Mouse (Mus musculus) embryonic facial prominence, embryonic 13.5 days (tissue): ENCODE measurements at regions not wholly inside any gene's neighbourhood (a gene's known extent, or its start where the extent isn't known, plus 50 kb on each side); places are given as distances from the start of the nearest gene placed in this dataset.

Source experiments
- ATAC-seq: fragments of 200-750 bp; cut with Nextera tagmentation; 2 replicates; pipeline ENCODE4 v1.8.0; 2017; ENCODE audit warnings: low read depth; ENCODE audit not compliant: insufficient number of reproducible peaks, insufficient read depth, low FRiP score, low TSS enrichment
- H3K27ac ChIP-seq: fragments of 300-500 bp; sonication (generic); 2 replicates; pipeline ENCODE4 v1.5.1; 2015; ENCODE audit warnings: moderate library complexity, mild to moderate bottlenecking, inconsistent platforms
- H3K27me3 ChIP-seq: fragments of 300-500 bp; sonication (generic); 2 replicates; pipeline ENCODE4 v1.6.1; 2015; ENCODE audit warnings: mild to moderate bottlenecking, inconsistent platforms
- H3K36me3 ChIP-seq: fragments of 300-500 bp; sonication (generic); 2 replicates; pipeline ENCODE4 v1.6.1; 2015; ENCODE audit warnings: mild to moderate bottlenecking, inconsistent platforms
- H3K4me1 ChIP-seq: fragments of 300-500 bp; sonication (generic); 2 replicates; pipeline ENCODE4 v1.6.1; 2015; ENCODE audit warnings: inconsistent platforms
- H3K4me2 ChIP-seq: fragments of 300-500 bp; sonication (generic); 2 replicates; pipeline ENCODE4 v1.6.1; 2015; ENCODE audit warnings: moderate library complexity, mild to moderate bottlenecking, inconsistent platforms
- H3K4me3 ChIP-seq: fragments of 300-500 bp; sonication (generic); 2 replicates; pipeline ENCODE4 v1.5.1; 2015; ENCODE audit warnings: mild to moderate bottlenecking, inconsistent platforms
- H3K9ac ChIP-seq: fragments of 300-500 bp; sonication (generic); 2 replicates; pipeline ENCODE4 v1.6.1; 2015; ENCODE audit warnings: mild to moderate bottlenecking, inconsistent platforms
- H3K9me3 ChIP-seq: fragments of 300-500 bp; sonication (generic); 2 replicates; pipeline ENCODE4 v1.6.1; 2016; ENCODE audit warnings: inconsistent platforms
- WGBS: fragments of 180-500 bp; shearing (Covaris S2); methylation state at CpG from one replicate; pipeline ENCODE4 v1.1.7; 2015; ENCODE audit warnings: mixed read lengths; 5-methylcytosine and 5-hydroxymethylcytosine counted together

- no peaks in the 10 kb centered on the region for H3K36me3 ChIP-seq
- 57% methylated on average over 2 of the region's 2 CpGs for WGBS
Observed at GRCm38 (mm10) chr8:56784441-56784840, 233.6 kb downstream of the Fbxo8 start.

GRCm38 (mm10) chr8:56789549-56790270 is 238.8 kb downstream of the Fbxo8 start:
- Histone ChIP-seq H3K4me1 (no peaks in the 10 kb centered on the region), H3K4me3 (no peak overlapping the region), H3K27me3 (no peaks in the 10 kb centered on the region), H3K9ac (no peak overlapping the region), H3K36me3 (no peaks in the 10 kb centered on the region), H3K9me3 (no peaks in the 10 kb centered on the region), H3K4me2 (no peak overlapping the region), H3K27ac (no peak overlapping the region)
- WGBS, result 87% methylated on average over 2 of the region's 2 CpGs
- ATAC-seq, result no peak

More at GRCm38 (mm10) chr8:56784441-56784840, 233.6 kb downstream of the Fbxo8 start:
- H3K27me3 ChIP-seq, result no peaks in the 10 kb centered on the region
- H3K4me1 ChIP-seq, result no peaks in the 10 kb centered on the region
- H3K9me3 ChIP-seq, result no peaks in the 10 kb centered on the region
- H3K9ac ChIP-seq, result no peak overlapping the region
- H3K4me2 ChIP-seq, result no peak overlapping the region
- H3K27ac ChIP-seq, result no peak overlapping the region
- no peak for ATAC-seq
- H3K4me3 ChIP-seq, result no peak overlapping the region

GRCm38 (mm10) chr8:56832651-56833050 is 281.8 kb downstream of the Fbxo8 start:
- H3K27ac ChIP-seq, result no peak overlapping the region
- no peak for ATAC-seq
- no peak overlapping the region for H3K4me2 ChIP-seq
- no peak overlapping the region for H3K9ac ChIP-seq
- 81% methylated on average over 5 of the region's 5 CpGs for WGBS
- H3K4me3 ChIP-seq, result no peak overlapping the region
- no peaks in the 10 kb centered on the region for H3K4me1 ChIP-seq
- H3K36me3 ChIP-seq, result no peaks in the 10 kb centered on the region
- H3K27me3 ChIP-seq, result no peaks in the 10 kb centered on the region
- H3K9me3 ChIP-seq, result no peaks in the 10 kb centered on the region

- no peaks in the 10 kb centered on the region for H3K36me3 ChIP-seq
- no peaks in the 10 kb centered on the region for H3K4me1 ChIP-seq
- H3K27ac ChIP-seq, result no peak overlapping the region
- WGBS, result 45% methylated on average over 4 of the region's 4 CpGs
- no peaks in the 10 kb centered on the region for H3K27me3 ChIP-seq
- ATAC-seq, result no peak
- no peak overlapping the region for H3K4me2 ChIP-seq
- no peak overlapping the region for H3K9ac ChIP-seq
- H3K4me3 ChIP-seq, result no peak overlapping the region
- no peaks in the 10 kb centered on the region for H3K9me3 ChIP-seq
Observed at GRCm38 (mm10) chr8:56833129-56833528, 282.2 kb downstream of the Fbxo8 start.

GRCm38 (mm10) chr8:56883449-56883848 is 332.6 kb downstream of the Fbxo8 start:
- H3K36me3 ChIP-seq, result no peaks in the 10 kb centered on the region
- 57% methylated on average over 8 of the region's 8 CpGs for WGBS

GRCm38 (mm10) chr8:56884195-56884594 is 333.3 kb downstream of the Fbxo8 start:
- 22% methylated on average over 1 of the region's 1 CpGs for WGBS
- Histone ChIP-seq H3K4me3 (no peak overlapping the region), H3K9ac (no peak overlapping the region), H3K36me3 (no peaks in the 10 kb centered on the region), H3K9me3 (no peaks in the 10 kb centered on the region), H3K27me3 (no peaks in the 10 kb centered on the region), H3K4me1 (no peaks in the 10 kb centered on the region), H3K27ac (no peak overlapping the region), H3K4me2 (no peak overlapping the region)
- no peak for ATAC-seq

More at GRCm38 (mm10) chr8:56883449-56883848, 332.6 kb downstream of the Fbxo8 start:
- no peaks in the 10 kb centered on the region for H3K9me3 ChIP-seq
- H3K27me3 ChIP-seq, result no peaks in the 10 kb centered on the region
- 0 out of 2 replicates have a peak overlapping the region, but pooled peaks have one; percentile 16 for H3K9ac ChIP-seq
- ATAC-seq, result no peak
- no peak overlapping the region for H3K4me2 ChIP-seq
- no peaks in the 10 kb centered on the region for H3K4me1 ChIP-seq
- H3K4me3 ChIP-seq, result no peak overlapping the region
- no peak overlapping the region for H3K27ac ChIP-seq

- Histone ChIP-seq H3K27ac (no peak overlapping the region), H3K9ac (no peak overlapping the region), H3K4me3 (no peak overlapping the region), H3K9me3 (no peaks in the 10 kb centered on the region), H3K27me3 (no peaks in the 10 kb centered on the region), H3K4me2 (no peak overlapping the region), H3K4me1 (no peaks in the 10 kb centered on the region), H3K36me3 (no peaks in the 10 kb centered on the region)
- no peak for ATAC-seq
- 42% methylated on average over 3 of the region's 3 CpGs for WGBS
Observed at GRCm38 (mm10) chr8:56893638-56894037, 342.7 kb downstream of the Fbxo8 start.

GRCm38 (mm10) chr8:56915362-56915761 is 364.5 kb downstream of the Fbxo8 start:
- no peak for ATAC-seq
- no peaks in the 10 kb centered on the region for H3K27me3 ChIP-seq
- no peaks in the 10 kb centered on the region for H3K9me3 ChIP-seq
- no peak overlapping the region for H3K4me2 ChIP-seq
- 87% methylated on average over 5 of the region's 5 CpGs for WGBS
- H3K36me3 ChIP-seq, result no peaks in the 10 kb centered on the region
- H3K9ac ChIP-seq, result no peak overlapping the region
- H3K4me1 ChIP-seq, result no peaks in the 10 kb centered on the region
- no peak overlapping the region for H3K4me3 ChIP-seq
- H3K27ac ChIP-seq, result no peak overlapping the region

- H3K27ac ChIP-seq, result no peak overlapping the region
- H3K27me3 ChIP-seq, result no peaks in the 10 kb centered on the region
- H3K4me3 ChIP-seq, result no peak overlapping the region
- no peaks in the 10 kb centered on the region for H3K9me3 ChIP-seq
- 50% methylated on average over 5 of the region's 5 CpGs for WGBS
- ATAC-seq, result no peak
- no peaks in the 10 kb centered on the region for H3K36me3 ChIP-seq
- no peak overlapping the region for H3K4me2 ChIP-seq
- H3K4me1 ChIP-seq, result no peaks in the 10 kb centered on the region
- H3K9ac ChIP-seq, result no peak overlapping the region
Observed at GRCm38 (mm10) chr8:56915989-56916388, 365.1 kb downstream of the Fbxo8 start.

GRCm38 (mm10) chr8:56924724-56925123 is 373.8 kb downstream of the Fbxo8 start:
- no peak overlapping the region for H3K27ac ChIP-seq
- no peak overlapping the region for H3K9ac ChIP-seq
- H3K4me1 ChIP-seq, result no peaks in the 10 kb centered on the region
- H3K4me2 ChIP-seq, result no peak overlapping the region
- H3K9me3 ChIP-seq, result no peaks in the 10 kb centered on the region
- H3K4me3 ChIP-seq, result no peak overlapping the region
- no peaks in the 10 kb centered on the region for H3K27me3 ChIP-seq
- no peak for ATAC-seq
- WGBS, result 21% methylated on average over 1 of the region's 1 CpGs
- H3K36me3 ChIP-seq, result no peaks in the 10 kb centered on the region

- Histone ChIP-seq H3K4me2 (no peak overlapping the region), H3K4me1 (no peaks in the 10 kb centered on the region), H3K27me3 (no peaks in the 10 kb centered on the region), H3K4me3 (no peak overlapping the region), H3K9ac (no peak overlapping the region), H3K9me3 (no peaks in the 10 kb centered on the region), H3K36me3 (no peaks in the 10 kb centered on the region), H3K27ac (no peak overlapping the region)
- ATAC-seq, result no peak
- 84% methylated on average over 1 of the region's 1 CpGs for WGBS
Observed at GRCm38 (mm10) chr8:56927166-56927565, 376.3 kb downstream of the Fbxo8 start.

- Histone ChIP-seq H3K4me3 (no peak overlapping the region), H3K4me1 (no peaks in the 10 kb centered on the region), H3K36me3 (no peaks in the 10 kb centered on the region), H3K9me3 (no peaks in the 10 kb centered on the region), H3K9ac (no peak overlapping the region), H3K27ac (no peak overlapping the region), H3K27me3 (no peaks in the 10 kb centered on the region), H3K4me2 (no peak overlapping the region)
- ATAC-seq, result no peak
- WGBS, result 71% methylated on average over 6 of the region's 6 CpGs
Observed at GRCm38 (mm10) chr8:56929076-56929475, 378.2 kb downstream of the Fbxo8 start.
